16 mouse cellular contexts compared by ENCODE assay signal in genomic region chr6:29082776-29083354, GRCm38 (mm10). TPM values are rescaled to one million over a fixed set of nuclear protein-coding genes. Genes with fewer than 3 reads are reported as not detected.
A peak's percentile ranks its signal among the peaks of the same experiment; 100 is the strongest.
DNase-seq lines count a peak whose midpoint lies in the region; ATAC-seq and TF ChIP-seq lines count a peak whose summit lies in the region.
"Had no signal": no experiment of that assay in that cellular context is flagged by ENCODE, and none has a peak within 500 bp of the region (broad histone marks: within the 10 kb centered on the region; RNA-seq: fewer than 3 reads in every experiment).

No protein-coding gene starts in this region.

- WGBS in kidney, embryonic 15.5 days, result 74% methylated on average over 9 of the region's 9 CpGs
- WGBS in embryonic facial prominence, embryonic 14.5 days, result 37% methylated on average over 9 of the region's 9 CpGs

- no peaks in the 10 kb centered on the region for H3K36me3 ChIP-seq in kidney, embryonic 15.5 days
- H3K36me3 ChIP-seq in C2C12 (ENCODE audit: control insufficient read depth, insufficient read depth), result no peaks in the 10 kb centered on the region
- H3K36me3 ChIP-seq in embryonic facial prominence, embryonic 14.5 days (ENCODE audit: control insufficient read depth, insufficient read depth, low read length), result no peaks in the 10 kb centered on the region

- ATAC-seq in kidney, embryonic 15.5 days (replicated peaks; ENCODE audit: low FRiP score), result peak; percentile 41; the same call in 1 of the 2 replicates
- ATAC-seq in embryonic facial prominence, embryonic 14.5 days (ENCODE audit: low read depth), result peak; percentile 59
- no peak for ATAC-seq in erythroblast, adult 5-6 weeks (replicated peaks; ENCODE audit: low FRiP score, poor library complexity, severe bottlenecking)
- ATAC-seq: liver, postnatal 0 days had no signal

- H3K9ac ChIP-seq in kidney, embryonic 15.5 days, result no peak overlapping the region
- H3K9ac ChIP-seq in embryonic facial prominence, embryonic 14.5 days (ENCODE audit: low read depth, low read length), result no peak overlapping the region
- H3K9ac ChIP-seq: liver, postnatal 0 days had no signal

- no peak overlapping the region for H3K27ac ChIP-seq in kidney, embryonic 15.5 days
- no peak overlapping the region for H3K27ac ChIP-seq in embryonic facial prominence, embryonic 14.5 days (replicated peaks; ENCODE audit: low read depth, low read length)

- peaks cover under 1% of the 10 kb centered on the region; the same call in 1 of the 2 replicates for H3K4me1 ChIP-seq in kidney, embryonic 15.5 days
- no peaks in the 10 kb centered on the region for H3K4me1 ChIP-seq in embryonic facial prominence, embryonic 14.5 days (ENCODE audit: control insufficient read depth, insufficient read depth, low read length)

- no peaks in the 10 kb centered on the region for H3K27me3 ChIP-seq in kidney, embryonic 15.5 days
- H3K27me3 ChIP-seq in C2C12 (ENCODE audit: control insufficient read depth, insufficient read depth, insufficient read length), result peaks cover 32% of the 10 kb centered on the region
- no peaks in the 10 kb centered on the region for H3K27me3 ChIP-seq in embryonic facial prominence, embryonic 14.5 days (replicated peaks; ENCODE audit: control insufficient read depth, insufficient read depth, low read length)

- DNase-seq in kidney, postnatal 25 days, result no peak
- peak; percentile 39 for DNase-seq in ZHBTc4 (ENCODE audit: low read depth, low spot score)
- DNase-seq in embryonic facial prominence, embryonic 14.5 days (ENCODE audit: low spot score), result no peak
- DNase-seq in liver, result no peak
- DNase-seq in heart, adult 11 months, result no peak
- DNase-seq: kidney, postnatal 4 days; liver, postnatal 0 days had no signal

- no peak overlapping the region for H3ac ChIP-seq in C2C12 (ENCODE audit: control insufficient read depth, insufficient read length, low read depth)

- H3K9me3 ChIP-seq in kidney, embryonic 15.5 days (replicated peaks), result no peaks in the 10 kb centered on the region
- H3K9me3 ChIP-seq in embryonic facial prominence, embryonic 14.5 days (ENCODE audit: control insufficient read depth, low read length), result no peaks in the 10 kb centered on the region

- no peak overlapping the region for H3K4me3 ChIP-seq in kidney, embryonic 15.5 days (replicated peaks)
- no peak overlapping the region for H3K4me3 ChIP-seq in C2C12 (ENCODE audit: insufficient read depth, poor library complexity, severe bottlenecking)
- no peak overlapping the region for H3K4me3 ChIP-seq in embryonic facial prominence, embryonic 14.5 days (ENCODE audit: low read depth, low read length)
- H3K4me3 ChIP-seq: erythroblast, embryonic 14.5 days had no signal

- no peaks in the 10 kb centered on the region for H3K79me2 ChIP-seq in C2C12 (ENCODE audit: control insufficient read depth, insufficient read depth)

- H3K79me3 ChIP-seq in C2C12 (ENCODE audit: low read depth), result no peaks in the 10 kb centered on the region

- no peak for TF ChIP-seq CTCF in C2C12 (IDR thresholded peaks at IDR 0.05; ENCODE audit: control insufficient read depth, insufficient read depth, insufficient read length)

- no peak overlapping the region for H3K4me2 ChIP-seq in kidney, embryonic 15.5 days
- H3K4me2 ChIP-seq in embryonic facial prominence, embryonic 14.5 days (ENCODE audit: low read depth, low read length), result no peak overlapping the region
- H3K4me2 ChIP-seq: midbrain, embryonic 11.5 days had no signal

TF ChIP-seq in C2C12, 6 proteins besides CTCF, POLR2A, EP300 and RAD21:
- TF ChIP-seq MAX (IDR thresholded peaks at IDR 0.05) (no peak), FOSL1 (IDR thresholded peaks at IDR 0.05; ENCODE audit: insufficient read depth, low read length, poor library complexity, severe bottlenecking) (peak; percentile 2)

RNA-seq across cellular contexts. Expression of gene Lep, which starts 22.8 kb away (rescaled TPM):
- polyA plus RNA-seq in kidney, embryonic 15.5 days (2015; fragmentation: Nextera tagmentation; extraction: Ambion mirVana), result not detected in 2 replicates
- polyA plus RNA-seq in C2C12 (2012; fragmentation: generic; extraction: Trizol), result not detected
- 0.18 TPM in 1 of 2 replicates, not detected in the other for polyA plus RNA-seq in embryonic facial prominence, embryonic 14.5 days (2014; fragmentation: Nextera tagmentation; extraction: Ambion mirVana)
- not detected in 2 replicates for total RNA-seq in erythroblast, adult 5-6 weeks (2015; ENCODE audit: low replicate concordance)
- total RNA-seq in erythroblast, adult 5-6 weeks (2017; ENCODE audit: low replicate concordance), result not detected in 2 replicates
- total RNA-seq: ES-E14 had no signal
- polyA plus RNA-seq: erythroblast, embryonic 14.5 days; heart, postnatal 0 days; intestine, embryonic 14.5 days; liver, postnatal 0 days; midbrain, embryonic 11.5 days; neural tube, embryonic 11.5 days had no signal
